Mouse (Mus musculus): ENCODE measurements around the gene Mrps34.

Mrps34 gene

GRCm38 (mm10) chr17:24894995-24895547, at the start of gene Mrps34, which contains the start of gene Eme2:
Gene Mrps34 (plus strand): TSS chr17:24895116.
Gene Eme2 (minus strand): TSS chr17:24895087.
- DNase-seq, result peak; percentile 90

GRCm38 (mm10) chr17:24847386-24847785, 47.5 kb upstream of the Mrps34 start:
- DNase-seq, result no peak

GRCm38 (mm10) chr17:24848600-24849031, 46.3 kb upstream of the Mrps34 start:
- DNase-seq, result no peak

GRCm38 (mm10) chr17:24849733-24850064, 45.2 kb upstream of the Mrps34 start:
- DNase-seq, result no peak

GRCm38 (mm10) chr17:24850065-24850772, 44.7 kb upstream of the Mrps34 start, which contains the start of gene Fahd1:
Gene Fahd1 (minus strand): TSS chr17:24850364.
- DNase-seq, result peak; percentile 99

GRCm38 (mm10) chr17:24850773-24851127, 44.2 kb upstream of the Mrps34 start:
- DNase-seq, result no peak

GRCm38 (mm10) chr17:24851381-24852125, 43.4 kb upstream of the Mrps34 start:
- DNase-seq, result no peak

- DNase-seq, result no peak
These were observed 39.0 kb upstream of the Mrps34 start for GRCm38 (mm10) chr17:24855838-24856464.

- no peak for DNase-seq
These were observed 38.3 kb upstream of the Mrps34 start for GRCm38 (mm10) chr17:24856589-24856988.

- DNase-seq, result no peak
These were observed 37.0 kb upstream of the Mrps34 start for GRCm38 (mm10) chr17:24857831-24858470.

GRCm38 (mm10) chr17:24858967-24859366, 35.9 kb upstream of the Mrps34 start:
- no peak for DNase-seq

- DNase-seq, result no peak
These were observed 34.8 kb upstream of the Mrps34 start for GRCm38 (mm10) chr17:24860076-24860475.

GRCm38 (mm10) chr17:24861785-24862184, 33.1 kb upstream of the Mrps34 start:
- no peak for DNase-seq

- DNase-seq, result no peak
These were observed 29.1 kb upstream of the Mrps34 start, which contains the start of gene Igfals for GRCm38 (mm10) chr17:24865776-24866175. Gene Igfals (plus strand): TSS chr17:24865997.

- no peak for DNase-seq
These were observed 27.0 kb upstream of the Mrps34 start for GRCm38 (mm10) chr17:24867914-24868313.

- DNase-seq, result no peak
These were observed 21.1 kb upstream of the Mrps34 start for GRCm38 (mm10) chr17:24873695-24874404.

GRCm38 (mm10) chr17:24874405-24874745, 20.5 kb upstream of the Mrps34 start:
- DNase-seq, result no peak

- DNase-seq, result no peak
These were observed 19.9 kb upstream of the Mrps34 start for GRCm38 (mm10) chr17:24874989-24875388.

GRCm38 (mm10) chr17:24877336-24878116, 17.4 kb upstream of the Mrps34 start:
- no peak for DNase-seq

GRCm38 (mm10) chr17:24878117-24878397, 16.9 kb upstream of the Mrps34 start:
- DNase-seq, result peak; percentile 52

GRCm38 (mm10) chr17:24878531-24878930, 16.4 kb upstream of the Mrps34 start:
- no peak for DNase-seq

Data from lung, postnatal 10 days (tissue).